Mouse (Mus musculus): ENCODE measurements around the gene Cenpp.

DNA sequence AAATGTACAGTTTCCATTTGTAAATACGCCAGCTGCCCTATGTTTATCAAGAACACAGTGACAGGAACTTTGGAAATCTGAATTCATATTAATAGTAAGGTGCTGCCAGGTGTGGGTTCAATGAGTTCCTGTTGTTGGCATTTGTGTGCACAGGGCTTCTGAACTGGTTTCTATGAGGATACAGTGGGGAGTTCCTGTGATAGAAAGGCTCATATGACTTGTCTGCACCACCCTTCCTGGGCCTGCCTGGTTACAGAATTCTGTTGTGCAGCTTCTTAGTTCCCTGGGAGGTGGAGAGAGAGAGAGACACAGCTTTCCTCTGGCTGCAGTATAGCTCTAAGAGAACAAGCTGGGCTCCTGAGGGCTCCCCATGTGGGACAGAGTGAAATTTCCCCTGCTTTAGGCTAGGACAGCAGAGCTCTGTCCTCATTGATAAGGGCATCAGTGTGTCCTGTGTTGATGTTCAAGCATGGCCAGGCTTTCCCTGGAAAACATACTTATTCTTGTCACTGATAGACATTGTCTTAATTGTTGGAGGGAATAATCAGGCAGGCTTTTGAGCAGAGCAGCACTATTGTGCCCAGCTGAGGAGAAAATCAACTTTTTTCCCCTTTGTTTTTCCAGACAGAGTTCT is 224.4 kb downstream of the Cenpp start:
- TF ChIP-seq CTCF (IDR thresholded peaks at IDR 0.05; ENCODE audit: low read depth, low read length) = no peak
- no peak for TF ChIP-seq EP300 (IDR thresholded peaks at IDR 0.05; ENCODE audit: insufficient read depth, low read depth, low read length)
- TF ChIP-seq POLR2A (IDR thresholded peaks at IDR 0.05; ENCODE audit: insufficient read depth, low read length) = no peak
